In genomic region chr3:30138588-30138987, GRCm38 (mm10) we compare ENCODE assay signal across 19 mouse cellular contexts.
DNase-seq lines count a peak whose midpoint lies in the region; ATAC-seq lines count a peak whose summit lies in the region.
"Had no signal": no experiment of that assay in that cellular context is flagged by ENCODE, and none has a peak within 500 bp of the region (broad histone marks: within the 10 kb centered on the region; RNA-seq: fewer than 3 reads in every experiment).

No protein-coding gene starts in this region.

- H3K9ac ChIP-seq in kidney, embryonic 14.5 days (ENCODE audit: low read depth, low read length): no peak overlapping the region
- no peak overlapping the region for H3K9ac ChIP-seq in limb, embryonic 13.5 days
- H3K9ac ChIP-seq: embryonic facial prominence, embryonic 13.5 days; forebrain, embryonic 12.5 days; heart, embryonic 15.5 days had no signal

- H3K27ac ChIP-seq in kidney, embryonic 14.5 days (ENCODE audit: low read depth, low read length): peak overlapping the region; percentile 71
- peak overlapping the region; percentile 79 for H3K27ac ChIP-seq in limb, embryonic 13.5 days
- H3K27ac ChIP-seq: embryonic facial prominence, embryonic 13.5 days; forebrain, embryonic 12.5 days; heart, adult 2 months; heart, embryonic 15.5 days had no signal

- H3K4me1 ChIP-seq in kidney, embryonic 14.5 days (ENCODE audit: control insufficient read depth, insufficient read depth, low read length): peaks cover 9% of the 10 kb centered on the region; the same call in 1 of the 2 replicates
- peaks cover 28% of the 10 kb centered on the region for H3K4me1 ChIP-seq in limb, embryonic 13.5 days
- H3K4me1 ChIP-seq: heart, embryonic 15.5 days had no signal

- H3K36me3 ChIP-seq in kidney, embryonic 14.5 days (ENCODE audit: control insufficient read depth, insufficient read depth, low read length): no peaks in the 10 kb centered on the region
- no peaks in the 10 kb centered on the region for H3K36me3 ChIP-seq in limb, embryonic 13.5 days
- H3K36me3 ChIP-seq: embryonic facial prominence, embryonic 13.5 days; forebrain, embryonic 12.5 days; heart, embryonic 15.5 days had no signal

- intact Hi-C loops in gastrocnemius, postnatal 14 days (cut with DNase I; ENCODE audit: low total_unique reads): no loop called here

- H3K27me3 ChIP-seq in kidney, embryonic 14.5 days (ENCODE audit: control insufficient read depth, insufficient read depth, low read length): no peaks in the 10 kb centered on the region
- no peaks in the 10 kb centered on the region for H3K27me3 ChIP-seq in limb, embryonic 13.5 days
- H3K27me3 ChIP-seq: embryonic facial prominence, embryonic 13.5 days; heart, embryonic 15.5 days had no signal

- no peak for DNase-seq in kidney, postnatal 25 days
- DNase-seq in kidney, postnatal 14 days: peak; percentile 23
- DNase-seq in kidney, postnatal 4 days: no peak
- DNase-seq in ovary, postnatal 36 days (ENCODE audit: low spot score): no peak
- no peak for DNase-seq in gastrocnemius, postnatal 14 days
- DNase-seq: adrenal gland, postnatal 14 days; cerebellum, adult 18-20 months; cerebellum, adult 9-11 months; cerebellum, postnatal 36 days; gastrocnemius, postnatal 10 days; heart, adult 2 months; heart, postnatal 14 days had no signal

- 64% methylated on average over 6 of the region's 6 CpGs for WGBS in kidney, embryonic 14.5 days
- 41% methylated on average over 6 of the region's 6 CpGs for WGBS in limb, embryonic 13.5 days

- H3K4me2 ChIP-seq in kidney, embryonic 14.5 days (replicated peaks; ENCODE audit: low read depth, low read length): no peak overlapping the region
- H3K4me2 ChIP-seq in limb, embryonic 13.5 days (replicated peaks): 0 out of 2 replicates have a peak overlapping the region, but pooled peaks have one; percentile 5
- H3K4me2 ChIP-seq: embryonic facial prominence, embryonic 13.5 days; forebrain, embryonic 12.5 days; heart, embryonic 11.5 days; heart, embryonic 15.5 days had no signal

- no peak overlapping the region for H3K4me3 ChIP-seq in kidney, embryonic 14.5 days (ENCODE audit: low read length)
- no peak overlapping the region for H3K4me3 ChIP-seq in limb, embryonic 13.5 days
- H3K4me3 ChIP-seq: embryonic facial prominence, embryonic 13.5 days; forebrain, embryonic 12.5 days; heart, adult 2 months; heart, embryonic 15.5 days had no signal

- peak; percentile 62; the same call in 1 of the 2 replicates for ATAC-seq in kidney, embryonic 14.5 days (ENCODE audit: low FRiP score, low TSS enrichment)
- 0 out of 2 replicates have a peak, but pooled peaks have one; percentile 36 for ATAC-seq in limb, embryonic 13.5 days (ENCODE audit: low FRiP score, low read depth)
- ATAC-seq: forebrain, embryonic 16.5 days had no signal

- H3K9me3 ChIP-seq in kidney, embryonic 14.5 days (ENCODE audit: control insufficient read depth, low read length): no peaks in the 10 kb centered on the region
- H3K9me3 ChIP-seq in limb, embryonic 13.5 days: no peaks in the 10 kb centered on the region
- H3K9me3 ChIP-seq: embryonic facial prominence, embryonic 13.5 days; forebrain, embryonic 12.5 days; heart, embryonic 15.5 days had no signal
